Mouse (Mus musculus) liver, embryonic 13.5 days (tissue): Measurements from ENCODE around the gene Ankar. TPM values are rescaled to one million over a fixed set of nuclear protein-coding genes. Genes with fewer than 3 reads are reported as not detected.

Source experiments
- ATAC-seq: fragments of 200-750 bp; cut with Nextera tagmentation; 2 replicates; pipeline ENCODE4 v1.8.0; 2017; ENCODE audit warnings: low read depth, mild to moderate bottlenecking, moderate number of reproducible peaks, moderate library complexity
- DNase-seq: peaks from one replicate; pipeline ENCODE4 v3.0.0; 2022
- H3K27ac ChIP-seq: fragments of 300-500 bp; sonication (generic); 2 replicates; pipeline ENCODE4 v1.5.1; 2015; ENCODE audit warnings: moderate library complexity, mild to moderate bottlenecking, inconsistent platforms
- H3K27me3 ChIP-seq: fragments of 300-500 bp; sonication (generic); 2 replicates; pipeline ENCODE4 v1.6.1; 2015; ENCODE audit warnings: mild to moderate bottlenecking, inconsistent platforms
- H3K36me3 ChIP-seq: fragments of 300-500 bp; sonication (generic); 2 replicates; pipeline ENCODE4 v1.6.1; 2015; ENCODE audit warnings: mild to moderate bottlenecking, inconsistent platforms
- H3K4me1 ChIP-seq: fragments of 300-500 bp; sonication (generic); replicated peaks from 2 replicates; pipeline ENCODE4 v1.6.1; 2015; ENCODE audit warnings: inconsistent platforms
- H3K4me2 ChIP-seq: fragments of 300-500 bp; sonication (generic); 2 replicates; pipeline ENCODE4 v1.6.1; 2015; ENCODE audit warnings: inconsistent platforms, mild to moderate bottlenecking, moderate library complexity
- H3K4me3 ChIP-seq: fragments of 300-500 bp; sonication (generic); replicated peaks from 2 replicates; pipeline ENCODE4 v1.5.1; 2015; ENCODE audit warnings: mild to moderate bottlenecking, inconsistent platforms
- H3K9ac ChIP-seq: fragments of 300-500 bp; sonication (generic); 2 replicates; pipeline ENCODE4 v1.6.1; 2015; ENCODE audit warnings: mild to moderate bottlenecking, inconsistent platforms
- H3K9me3 ChIP-seq: fragments of 300-500 bp; sonication (generic); replicated peaks from 2 replicates; pipeline ENCODE4 v1.6.1; 2016; ENCODE audit warnings: inconsistent platforms
- WGBS: fragments of 180-500 bp; shearing (Covaris S2); methylation state at CpG from one replicate; pipeline ENCODE4 v1.1.7; 2015; ENCODE audit not compliant: insufficient replicate concordance; 5-methylcytosine and 5-hydroxymethylcytosine counted together
- polyA plus RNA-seq: library from polyadenylated mRNA; unstranded; fragments of >200 nt; fragmentation: Nextera tagmentation; extraction: Ambion mirVana; gene quantifications from 2 replicates; pipeline ENCODE4 v1.2.1, GENCODE M21; 2015

Ankar gene
- polyA plus RNA-seq, 1 experiment from 2014 or later: not detected

DNA sequence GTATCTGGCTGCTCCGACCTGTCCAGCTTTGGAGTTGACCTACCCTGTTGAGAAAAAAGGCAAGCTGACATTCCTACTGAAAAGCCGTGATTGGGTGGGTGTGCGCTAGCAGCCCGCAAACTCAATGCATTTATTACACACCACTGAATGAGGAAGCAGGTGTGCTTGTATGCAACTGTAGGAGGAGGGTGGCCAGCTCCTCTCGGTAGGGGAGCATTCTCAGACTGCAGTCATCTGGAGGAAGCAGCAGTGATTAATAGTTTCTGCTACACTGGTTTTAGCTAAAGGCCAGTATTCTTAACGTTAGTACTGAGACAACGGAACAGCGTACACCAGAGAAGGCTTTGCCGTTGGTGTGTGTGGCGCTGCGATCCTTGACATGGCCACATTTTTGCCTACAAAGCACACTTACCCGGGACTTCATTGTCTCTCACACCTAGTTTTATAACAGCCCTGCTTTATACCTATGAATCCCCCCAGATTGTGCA, 94.1 kb downstream of the Ankar start:
- no peaks in the 10 kb centered on the region for H3K27me3 ChIP-seq
- no peak overlapping the region for H3K4me2 ChIP-seq
- no peaks in the 10 kb centered on the region for H3K9me3 ChIP-seq
- ATAC-seq: no peak
- WGBS: 79% methylated on average over 12 of the region's 12 CpGs
- no peaks in the 10 kb centered on the region for H3K4me1 ChIP-seq
- peaks cover 33% of the 10 kb centered on the region for H3K36me3 ChIP-seq
- H3K4me3 ChIP-seq: no peak overlapping the region
- H3K27ac ChIP-seq: no peak overlapping the region
- DNase-seq: no peak
- H3K9ac ChIP-seq: no peak overlapping the region

DNA sequence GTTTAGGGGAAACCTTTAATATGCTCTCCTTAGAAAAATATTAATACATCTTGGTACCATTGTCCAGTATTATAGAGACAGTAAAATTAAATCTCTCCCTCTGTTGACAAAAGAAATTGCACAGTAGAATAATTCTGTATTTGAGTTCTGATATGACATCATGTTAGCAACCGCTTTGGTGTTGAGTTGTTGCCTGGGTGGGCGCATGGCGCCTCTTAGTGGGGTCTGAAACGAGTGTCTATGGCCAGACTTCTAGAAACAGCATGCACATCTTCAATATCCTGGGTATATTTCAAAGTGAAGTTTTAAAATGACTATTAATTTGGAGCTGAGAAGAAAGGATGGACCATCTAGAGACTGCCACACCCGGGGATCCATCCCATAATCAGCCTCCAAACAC, 97.6 kb downstream of the Ankar start:
- Histone ChIP-seq H3K9me3 (no peaks in the 10 kb centered on the region), H3K9ac (no peak overlapping the region), H3K36me3 (peaks cover 52% of the 10 kb centered on the region), H3K4me1 (no peaks in the 10 kb centered on the region; the same call in 1 of the 2 replicates), H3K27me3 (no peaks in the 10 kb centered on the region), H3K4me2 (no peak overlapping the region), H3K27ac (no peak overlapping the region), H3K4me3 (no peak overlapping the region)
- ATAC-seq (no peak), DNase-seq (no peak)
- 85% methylated on average over 5 of the region's 5 CpGs for WGBS

GRCm38 (mm10) chr1:72602186-72602585, 98.2 kb downstream of the Ankar start:
- Histone ChIP-seq H3K9me3 (no peaks in the 10 kb centered on the region), H3K4me2 (no peak overlapping the region), H3K4me1 (no peaks in the 10 kb centered on the region; the same call in 1 of the 2 replicates), H3K27me3 (no peaks in the 10 kb centered on the region), H3K4me3 (no peak overlapping the region), H3K27ac (no peak overlapping the region), H3K36me3 (peaks cover 54% of the 10 kb centered on the region), H3K9ac (no peak overlapping the region)
- DNase-seq (no peak), ATAC-seq (no peak)
- 72% methylated on average over 5 of the region's 5 CpGs for WGBS

DNA sequence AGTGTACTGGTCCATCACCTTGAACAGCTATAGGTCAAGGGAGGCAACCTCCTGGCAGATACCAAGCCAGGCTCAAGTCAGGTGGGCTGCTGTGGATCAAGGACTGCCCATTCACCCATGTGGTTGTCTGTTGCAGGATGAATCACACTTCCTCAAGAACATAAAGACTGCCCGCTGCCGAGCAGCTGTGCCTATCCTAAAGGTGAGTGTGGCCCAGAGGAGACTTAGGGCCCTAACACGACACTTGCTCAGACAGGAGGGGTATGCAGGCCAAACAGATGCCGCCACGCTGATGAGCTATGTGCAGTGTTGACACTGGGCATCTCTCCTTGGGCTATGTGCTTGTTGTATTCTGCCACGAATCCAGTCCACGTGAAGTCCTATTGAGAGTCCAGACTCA, 99.1 kb downstream of the Ankar start:
- H3K27me3 ChIP-seq: no peaks in the 10 kb centered on the region
- no peaks in the 10 kb centered on the region; the same call in 1 of the 2 replicates for H3K4me1 ChIP-seq
- H3K27ac ChIP-seq: no peak overlapping the region
- 79% methylated on average over 7 of the region's 7 CpGs for WGBS
- no peak overlapping the region for H3K4me3 ChIP-seq
- no peak for DNase-seq
- peaks cover 58% of the 10 kb centered on the region for H3K36me3 ChIP-seq
- H3K4me2 ChIP-seq: no peak overlapping the region
- H3K9me3 ChIP-seq: no peaks in the 10 kb centered on the region
- no peak for ATAC-seq
- no peak overlapping the region for H3K9ac ChIP-seq

- Histone ChIP-seq H3K4me3 (no peak overlapping the region), H3K9ac (no peak overlapping the region), H3K27ac (no peak overlapping the region), H3K27me3 (no peaks in the 10 kb centered on the region), H3K4me2 (no peak overlapping the region), H3K9me3 (no peaks in the 10 kb centered on the region), H3K4me1 (no peaks in the 10 kb centered on the region; the same call in 1 of the 2 replicates), H3K36me3 (peaks cover 58% of the 10 kb centered on the region)
- ATAC-seq: no peak
- DNase-seq: no peak
- 72% methylated on average over 5 of the region's 5 CpGs for WGBS
These were observed 99.6 kb downstream of the Ankar start for GRCm38 (mm10) chr1:72600778-72601177.

DNA sequence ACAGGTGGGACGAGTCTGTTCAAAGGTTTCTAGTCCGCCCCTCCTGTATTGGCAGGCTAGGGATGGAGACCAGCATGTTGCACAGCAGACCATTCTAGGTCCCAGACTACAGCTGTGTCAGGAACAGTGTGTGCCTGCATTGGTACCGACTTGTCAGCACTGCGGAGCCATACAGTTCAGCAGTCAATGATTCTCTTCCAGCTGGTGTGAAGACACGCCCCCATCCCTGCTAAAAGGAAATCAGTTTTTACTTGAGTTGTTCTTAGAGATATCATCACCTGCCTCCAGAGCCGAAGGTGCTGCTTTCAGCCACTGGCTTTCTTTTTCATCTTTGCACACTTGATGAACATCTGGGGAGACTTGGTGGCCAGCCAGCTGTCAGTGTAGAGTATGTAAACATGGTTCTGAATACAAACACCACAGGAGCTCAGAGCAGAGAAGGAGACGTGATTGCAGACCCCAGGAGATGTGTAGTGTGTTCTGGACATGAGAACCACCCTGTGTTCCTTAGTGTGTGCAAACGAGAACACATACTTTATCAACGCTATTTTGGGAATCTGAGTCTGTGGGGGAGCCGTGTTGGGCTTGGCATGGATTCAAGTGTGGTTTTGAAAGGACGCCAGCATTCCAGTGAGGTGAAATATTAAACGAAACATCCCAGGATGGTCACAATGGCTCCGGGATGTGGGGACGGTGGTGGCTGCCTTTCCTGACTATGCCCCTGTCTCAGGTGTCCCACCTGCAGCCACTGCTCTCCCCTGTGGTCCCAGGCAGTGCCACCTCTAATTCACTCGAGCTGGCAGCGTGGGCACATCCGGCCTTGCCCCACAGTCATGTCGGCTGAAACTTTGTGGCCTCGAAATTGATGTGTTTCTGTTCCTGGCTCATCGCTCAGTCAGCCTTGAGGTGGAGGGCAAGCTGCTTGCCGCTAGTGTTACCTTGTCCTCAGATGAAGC, 101.0 kb downstream of the Ankar start:
- H3K27me3 ChIP-seq: no peaks in the 10 kb centered on the region
- WGBS: 74% methylated on average over 21 of the region's 21 CpGs
- no peak overlapping the region for H3K4me3 ChIP-seq
- H3K27ac ChIP-seq: no peak overlapping the region
- no peak overlapping the region for H3K4me2 ChIP-seq
- H3K9ac ChIP-seq: no peak overlapping the region
- ATAC-seq (no peak), DNase-seq (no peak)
- H3K4me1 ChIP-seq: no peaks in the 10 kb centered on the region; the same call in 1 of the 2 replicates
- H3K9me3 ChIP-seq: no peaks in the 10 kb centered on the region
- peaks cover 57% of the 10 kb centered on the region for H3K36me3 ChIP-seq

GRCm38 (mm10) chr1:72596231-72596630, 104.1 kb downstream of the Ankar start:
- DNase-seq (no peak), ATAC-seq (no peak)
- Histone ChIP-seq H3K27me3 (no peaks in the 10 kb centered on the region), H3K4me3 (no peak overlapping the region), H3K9ac (no peak overlapping the region), H3K4me2 (no peak overlapping the region), H3K4me1 (no peaks in the 10 kb centered on the region; the same call in 1 of the 2 replicates), H3K9me3 (no peaks in the 10 kb centered on the region), H3K36me3 (peaks cover 71% of the 10 kb centered on the region), H3K27ac (no peak overlapping the region)
- 68% methylated on average over 5 of the region's 5 CpGs for WGBS

DNA sequence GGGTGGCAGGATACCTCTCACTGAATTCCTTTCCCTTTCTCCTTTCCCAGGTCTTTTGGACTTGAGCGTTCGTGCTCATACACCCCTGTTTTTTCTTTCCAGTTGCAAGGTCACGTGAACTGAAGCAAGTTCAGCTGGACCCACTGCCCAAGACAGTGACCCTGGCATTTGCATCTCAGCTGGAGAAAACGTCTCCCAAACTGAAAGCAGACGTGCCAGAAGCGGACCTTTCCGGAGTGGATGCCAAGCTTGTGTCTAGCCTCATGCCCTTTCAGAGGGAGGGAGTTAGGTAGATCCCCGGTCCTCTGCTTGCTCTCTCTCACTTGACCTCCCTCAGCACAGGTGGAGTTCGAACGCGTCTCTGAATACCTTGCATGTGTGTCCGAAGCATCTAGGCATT, 104.7 kb downstream of the Ankar start:
- Histone ChIP-seq H3K9ac (no peak overlapping the region), H3K4me1 (no peaks in the 10 kb centered on the region; the same call in 1 of the 2 replicates), H3K27me3 (no peaks in the 10 kb centered on the region), H3K4me2 (no peak overlapping the region), H3K9me3 (no peaks in the 10 kb centered on the region), H3K4me3 (no peak overlapping the region), H3K27ac (no peak overlapping the region), H3K36me3 (peaks cover 71% of the 10 kb centered on the region)
- 83% methylated on average over 12 of the region's 12 CpGs for WGBS
- ATAC-seq: no peak
- DNase-seq: no peak

DNA sequence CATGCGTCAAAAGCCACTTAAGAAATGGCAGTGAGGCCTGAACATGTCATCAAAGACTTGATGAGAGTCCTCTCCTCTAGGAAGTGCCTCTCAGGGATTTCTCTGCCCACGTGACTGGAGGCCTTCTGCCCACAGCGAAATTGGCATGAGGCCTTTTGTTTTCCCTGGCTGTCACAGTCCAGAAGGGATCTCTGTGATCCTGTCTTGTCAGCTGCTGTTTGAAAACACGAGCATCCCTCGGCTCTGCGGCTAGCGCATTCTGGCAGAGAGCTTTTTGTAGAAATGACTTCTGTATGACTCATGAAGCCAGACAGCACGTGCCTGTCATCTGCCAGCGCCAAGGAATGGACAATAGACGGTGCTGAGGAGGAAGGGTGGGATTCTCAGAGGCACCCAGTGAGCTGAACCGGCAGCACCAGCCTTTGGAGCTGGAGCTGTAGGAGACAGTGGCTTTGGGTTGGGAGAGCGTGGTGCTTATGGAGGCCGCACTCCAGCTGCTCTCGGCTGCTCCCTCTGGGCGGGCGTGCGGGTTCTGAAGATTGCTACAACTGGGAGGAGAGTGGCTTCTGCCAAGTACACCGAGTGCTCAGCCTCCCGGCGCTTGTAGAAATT, 106.9 kb downstream of the Ankar start:
- no peak for ATAC-seq
- H3K36me3 ChIP-seq: peaks cover 61% of the 10 kb centered on the region
- WGBS: 80% methylated on average over 20 of the region's 20 CpGs

More for the DNA sequence above, 106.9 kb downstream of the Ankar start:
- H3K4me1 ChIP-seq: no peaks in the 10 kb centered on the region
- no peak overlapping the region for H3K9ac ChIP-seq
- no peak overlapping the region for H3K4me2 ChIP-seq
- H3K27ac ChIP-seq: no peak overlapping the region
- no peak overlapping the region for H3K4me3 ChIP-seq
- no peak for DNase-seq
- no peaks in the 10 kb centered on the region for H3K27me3 ChIP-seq
- H3K9me3 ChIP-seq: no peaks in the 10 kb centered on the region
